Mouse (Mus musculus) forebrain, embryonic 13.5 days (tissue): ENCODE results near the gene Lipc. TPM values are rescaled to one million over a fixed set of nuclear protein-coding genes. Genes with fewer than 3 reads are reported as not detected.

Experiments
- ATAC-seq: fragments of 200-750 bp; cut with Nextera tagmentation; 2 replicates; pipeline ENCODE4 v1.8.0; 2017
- H3K27ac ChIP-seq: fragments of 300-500 bp; sonication (generic); 2 replicates; pipeline ENCODE4 v1.5.1; 2015; ENCODE audit warnings: inconsistent platforms, mild to moderate bottlenecking, moderate library complexity
- H3K27me3 ChIP-seq: fragments of 300-500 bp; sonication (generic); 2 replicates; pipeline ENCODE4 v1.6.1; 2015; ENCODE audit warnings: mild to moderate bottlenecking, inconsistent platforms
- H3K36me3 ChIP-seq: fragments of 300-500 bp; sonication (generic); 2 replicates; pipeline ENCODE4 v1.6.1; 2015; ENCODE audit warnings: mild to moderate bottlenecking, inconsistent platforms; ENCODE audit not compliant: poor library complexity, severe bottlenecking
- H3K4me1 ChIP-seq: fragments of 300-500 bp; sonication (generic); 2 replicates; pipeline ENCODE4 v1.6.1; 2015; ENCODE audit warnings: inconsistent platforms
- H3K4me2 ChIP-seq: fragments of 300-500 bp; sonication (generic); 2 replicates; pipeline ENCODE4 v1.6.1; 2015; ENCODE audit warnings: inconsistent platforms, mild to moderate bottlenecking, moderate library complexity
- H3K4me3 ChIP-seq: fragments of 300-500 bp; sonication (generic); 2 replicates; pipeline ENCODE4 v1.5.1; 2015; ENCODE audit warnings: mild to moderate bottlenecking, inconsistent platforms
- H3K9ac ChIP-seq: fragments of 300-500 bp; sonication (generic); 2 replicates; pipeline ENCODE4 v1.6.1; 2015; ENCODE audit warnings: mild to moderate bottlenecking, inconsistent platforms
- H3K9me3 ChIP-seq: fragments of 300-500 bp; sonication (generic); replicated peaks from 2 replicates; pipeline ENCODE4 v1.6.1; 2016; ENCODE audit warnings: inconsistent platforms
- WGBS: fragments of 180-500 bp; shearing (Covaris S2); methylation state at CpG from one replicate; pipeline ENCODE4 v1.1.7; 2015; 5-methylcytosine and 5-hydroxymethylcytosine counted together
- polyA plus RNA-seq: library from polyadenylated mRNA; unstranded; fragments of >200 nt; fragmentation: Nextera tagmentation; extraction: Ambion mirVana; gene quantifications from 2 replicates; pipeline ENCODE4 v1.2.1, GENCODE M21; 2015

The Lipc gene
- polyA plus RNA-seq, 1 experiment from 2014 or later, result not detected

DNA sequence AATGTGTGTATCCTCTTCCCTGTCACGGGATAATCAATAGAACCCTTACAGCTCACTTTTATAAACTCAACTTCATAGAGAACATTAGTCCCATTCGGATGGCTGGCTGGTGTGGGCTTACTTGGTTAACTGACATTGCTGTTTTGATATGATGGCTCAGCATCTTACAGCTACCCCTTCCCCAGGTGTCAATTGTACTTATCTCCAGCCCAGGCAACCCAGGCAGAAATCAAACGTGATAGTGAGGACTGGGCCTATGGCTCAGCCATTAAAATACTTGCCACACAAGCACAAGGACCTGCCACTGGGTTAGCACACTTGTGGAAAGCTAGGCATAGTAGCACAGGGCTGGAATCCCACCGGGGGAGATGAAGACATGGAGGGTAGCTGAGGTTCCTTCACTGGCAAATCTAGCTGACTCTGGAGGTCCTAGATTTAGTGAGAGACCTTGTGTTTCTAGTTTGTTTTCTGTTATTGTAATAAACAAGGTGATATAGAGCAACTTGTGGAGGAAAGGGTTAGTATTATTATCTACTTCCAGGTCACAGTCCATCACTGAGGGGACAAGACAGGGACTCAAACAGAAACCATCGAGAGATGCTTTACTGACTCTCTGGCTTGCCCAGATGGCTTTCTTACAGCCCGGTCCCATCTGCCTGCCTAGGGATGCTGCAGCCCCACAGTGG, 121.0 kb downstream of the Lipc start:
- ATAC-seq, result no peak
- WGBS, result 88% methylated on average over 6 of the region's 6 CpGs
- H3K4me3 ChIP-seq, result no peak overlapping the region
- no peak overlapping the region for H3K9ac ChIP-seq
- H3K36me3 ChIP-seq, result no peaks in the 10 kb centered on the region
- H3K27me3 ChIP-seq, result no peaks in the 10 kb centered on the region
- no peaks in the 10 kb centered on the region for H3K9me3 ChIP-seq
- no peak overlapping the region for H3K4me2 ChIP-seq
- no peak overlapping the region for H3K27ac ChIP-seq
- no peaks in the 10 kb centered on the region for H3K4me1 ChIP-seq

DNA sequence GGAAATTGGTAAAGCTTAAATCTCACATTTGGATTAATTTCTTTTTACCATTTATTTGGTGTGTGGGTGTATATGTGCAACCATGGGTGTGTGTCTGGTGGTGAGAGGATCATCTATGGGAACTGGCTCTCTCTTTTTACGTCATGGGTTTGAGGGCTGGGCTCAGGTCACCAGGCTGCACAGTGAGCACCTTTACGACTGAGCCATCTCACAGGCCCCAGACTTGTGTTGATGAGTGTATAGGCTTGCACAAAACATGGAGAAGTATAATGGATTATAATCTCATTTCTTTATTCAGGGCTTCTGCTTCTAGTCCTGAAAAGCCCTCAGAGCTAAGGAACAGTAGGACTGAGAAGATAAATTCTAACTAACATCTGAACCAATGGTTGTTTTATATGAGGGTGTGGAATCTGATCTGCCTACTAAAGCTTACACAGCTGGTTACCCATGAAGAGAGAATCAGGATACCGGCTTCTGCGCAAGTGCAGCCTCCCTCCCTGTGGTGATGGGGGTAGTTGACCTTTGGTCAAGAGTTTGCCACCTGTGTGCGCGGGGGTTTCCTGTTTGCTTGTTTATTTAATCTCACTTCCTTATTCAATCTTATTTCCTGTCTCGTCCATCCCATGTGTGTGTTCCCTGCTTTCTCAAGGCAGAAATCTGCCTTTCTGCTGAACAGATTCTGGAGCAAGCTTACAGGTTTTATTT, 122.1 kb downstream of the Lipc start:
- H3K36me3 ChIP-seq, result no peaks in the 10 kb centered on the region
- H3K27ac ChIP-seq, result no peak overlapping the region
- H3K4me2 ChIP-seq, result no peak overlapping the region
- WGBS, result 83% methylated on average over 7 of the region's 7 CpGs
- no peaks in the 10 kb centered on the region for H3K27me3 ChIP-seq
- no peak for ATAC-seq
- H3K4me1 ChIP-seq, result no peaks in the 10 kb centered on the region
- no peak overlapping the region for H3K9ac ChIP-seq
- H3K4me3 ChIP-seq, result no peak overlapping the region
- no peaks in the 10 kb centered on the region for H3K9me3 ChIP-seq

DNA sequence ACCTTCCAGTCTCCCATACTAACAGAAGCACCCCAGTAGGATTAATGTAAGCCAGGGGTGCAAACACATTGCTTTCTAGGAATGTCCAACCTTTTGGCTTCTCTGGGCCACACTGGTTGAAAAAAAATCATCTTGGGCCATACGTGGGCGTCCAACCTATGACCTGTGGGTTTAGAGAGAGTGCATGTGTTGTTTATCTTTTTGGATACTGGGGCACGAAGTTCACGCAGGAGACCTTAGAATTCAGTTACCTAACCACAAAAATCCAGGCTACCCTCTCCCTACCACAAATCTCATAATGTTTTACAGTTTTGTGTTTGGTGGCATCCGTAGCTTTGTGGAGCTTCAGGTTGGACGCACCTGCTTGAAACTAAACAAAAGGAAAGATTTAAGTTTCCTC, 124.1 kb downstream of the Lipc start:
- 93% methylated on average over 6 of the region's 6 CpGs for WGBS
- Histone ChIP-seq H3K9me3 (no peaks in the 10 kb centered on the region), H3K27ac (no peak overlapping the region)

DNA sequence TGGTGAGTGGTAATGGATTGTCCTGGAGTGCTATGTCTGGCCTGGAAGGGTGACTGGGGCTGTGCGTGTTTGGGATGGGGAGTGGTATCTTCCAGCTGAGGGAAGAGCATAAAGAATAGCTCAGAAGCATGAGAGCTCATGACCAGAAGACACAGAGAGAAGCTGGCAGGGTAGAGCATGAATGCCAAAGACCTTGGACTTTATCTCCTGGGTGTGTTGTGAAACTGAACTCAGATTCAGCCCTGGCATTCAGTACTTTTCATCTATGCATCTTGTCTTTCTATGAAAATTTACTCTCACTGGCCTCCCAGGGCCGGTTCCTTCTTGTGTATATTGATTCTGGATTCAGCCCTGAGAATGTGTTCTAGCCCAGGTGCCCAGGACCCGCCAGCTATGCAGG, 127.9 kb downstream of the Lipc start:
- no peak for ATAC-seq
- H3K36me3 ChIP-seq, result no peaks in the 10 kb centered on the region
- H3K4me1 ChIP-seq, result no peaks in the 10 kb centered on the region
- H3K9ac ChIP-seq, result no peak overlapping the region
- H3K27me3 ChIP-seq, result no peaks in the 10 kb centered on the region
- H3K9me3 ChIP-seq, result no peaks in the 10 kb centered on the region
- H3K4me3 ChIP-seq, result no peak overlapping the region
- no peak overlapping the region for H3K27ac ChIP-seq
- H3K4me2 ChIP-seq, result no peak overlapping the region
- WGBS, result 68% methylated on average over 3 of the region's 3 CpGs

More for the DNA sequence above, 124.1 kb downstream of the Lipc start:
- Histone ChIP-seq H3K36me3 (no peaks in the 10 kb centered on the region), H3K4me1 (no peaks in the 10 kb centered on the region), H3K27me3 (no peaks in the 10 kb centered on the region), H3K4me2 (no peak overlapping the region), H3K9ac (no peak overlapping the region), H3K4me3 (no peak overlapping the region)
- ATAC-seq, result no peak

DNA sequence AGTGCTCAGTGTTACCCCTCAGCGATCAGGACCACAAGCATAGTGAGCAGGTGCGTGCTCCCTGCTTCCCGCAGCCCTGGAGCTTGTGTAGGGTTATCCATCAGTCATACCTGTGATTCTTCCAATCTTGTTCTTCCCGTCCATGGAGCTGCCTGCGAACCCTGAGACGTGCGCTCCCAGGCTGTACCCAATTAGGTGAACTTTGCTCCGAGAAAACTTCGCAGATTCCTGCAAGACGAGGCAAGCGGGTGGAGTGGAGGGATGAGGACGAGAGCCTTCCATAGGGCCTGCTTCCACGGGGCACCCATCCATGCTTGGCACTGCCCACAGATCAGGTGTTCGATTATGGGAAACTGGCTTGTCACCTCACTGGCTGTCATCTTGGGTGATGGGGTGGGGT, 133.3 kb downstream of the Lipc start:
- H3K9ac ChIP-seq, result no peak overlapping the region
- H3K27ac ChIP-seq, result no peak overlapping the region
- peaks cover 3% of the 10 kb centered on the region; the same call in 1 of the 2 replicates for H3K4me1 ChIP-seq
- no peak overlapping the region for H3K4me3 ChIP-seq
- no peaks in the 10 kb centered on the region for H3K9me3 ChIP-seq
- H3K36me3 ChIP-seq, result no peaks in the 10 kb centered on the region
- no peaks in the 10 kb centered on the region for H3K27me3 ChIP-seq
- no peak overlapping the region for H3K4me2 ChIP-seq
- 86% methylated on average over 14 of the region's 14 CpGs for WGBS
- ATAC-seq, result no peak

DNA sequence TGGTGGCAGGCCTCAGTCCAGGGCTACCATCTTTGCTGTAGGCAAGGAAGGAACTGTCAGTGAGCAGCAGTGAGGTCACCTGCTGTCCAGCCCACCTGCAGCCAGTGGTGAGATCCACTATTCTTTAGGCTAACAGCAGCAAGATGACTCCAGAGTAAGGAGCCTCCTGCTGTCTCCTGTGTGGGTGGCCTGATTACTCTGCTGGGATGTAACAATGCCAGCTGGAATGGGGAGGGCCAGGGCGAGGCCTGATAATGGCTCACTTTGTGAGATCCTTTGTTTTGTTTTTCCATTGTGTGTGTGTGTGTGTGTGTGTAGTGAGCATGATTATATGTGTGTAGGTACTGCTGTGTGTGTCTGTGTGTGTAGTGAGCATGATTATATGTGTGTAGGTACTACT, 134.6 kb downstream of the Lipc start:
- WGBS, result 13% methylated on average over 1 of the region's 1 CpGs
- no peak for ATAC-seq
- Histone ChIP-seq H3K9ac (no peak overlapping the region), H3K4me2 (no peak overlapping the region), H3K4me1 (peaks cover 3% of the 10 kb centered on the region; the same call in 1 of the 2 replicates), H3K36me3 (no peaks in the 10 kb centered on the region), H3K9me3 (no peaks in the 10 kb centered on the region), H3K27ac (no peak overlapping the region), H3K4me3 (no peak overlapping the region), H3K27me3 (no peaks in the 10 kb centered on the region)

DNA sequence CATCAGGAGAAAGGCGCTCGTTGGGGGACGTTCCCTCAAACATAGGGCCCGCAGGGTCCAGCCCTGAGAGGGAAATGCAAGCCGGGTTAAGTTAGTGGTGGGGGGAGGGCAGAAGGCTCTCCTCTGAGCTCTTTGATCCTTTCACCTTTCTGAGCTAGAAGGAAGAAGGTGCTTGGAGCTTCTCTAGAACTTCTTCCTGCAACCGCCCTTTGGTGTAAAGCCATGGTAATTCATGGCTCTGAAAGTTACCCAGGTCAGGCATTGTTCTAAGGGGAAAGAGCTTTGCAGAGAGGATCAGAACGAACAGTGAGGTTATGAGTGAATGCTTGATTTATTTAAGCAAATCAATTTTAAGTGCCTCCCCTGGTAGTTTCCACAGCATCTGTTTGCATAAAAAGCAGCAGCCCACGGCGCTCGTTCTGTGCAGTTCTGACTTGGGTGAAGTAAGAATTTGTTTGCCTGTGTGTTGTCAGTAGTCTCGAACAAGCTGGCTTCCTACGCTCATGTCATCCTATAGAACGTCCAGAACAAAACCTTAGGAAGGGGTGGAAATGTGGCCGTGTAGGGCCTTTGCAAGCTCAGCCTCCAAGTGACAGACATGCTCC, 135.2 kb downstream of the Lipc start:
- 63% methylated on average over 14 of the region's 14 CpGs for WGBS
- Histone ChIP-seq H3K9me3 (no peaks in the 10 kb centered on the region), H3K9ac (no peak overlapping the region), H3K36me3 (no peaks in the 10 kb centered on the region), H3K4me3 (no peak overlapping the region), H3K27ac (no peak overlapping the region), H3K4me2 (no peak overlapping the region), H3K27me3 (no peaks in the 10 kb centered on the region), H3K4me1 (peaks cover 3% of the 10 kb centered on the region; the same call in 1 of the 2 replicates)
- ATAC-seq, result no peak

DNA sequence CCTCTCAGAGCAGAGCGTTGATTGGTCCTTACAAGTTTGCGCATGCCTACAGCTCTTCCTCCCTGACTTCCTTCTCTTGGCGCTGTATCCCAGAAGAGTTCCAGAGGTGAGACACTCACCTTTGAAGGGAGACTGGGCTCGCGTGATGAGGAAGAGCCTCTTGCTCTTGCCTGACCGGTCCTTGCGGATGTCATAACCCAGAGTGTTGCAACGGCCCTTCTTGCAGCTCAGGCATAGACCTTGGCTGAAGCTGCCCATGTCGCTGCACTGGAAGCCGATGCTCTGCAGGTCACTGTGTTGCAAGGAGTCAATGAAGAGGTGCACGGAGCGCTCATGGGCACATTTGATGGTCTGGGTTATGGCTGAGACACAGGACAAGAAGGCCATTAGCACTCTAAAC, 139.5 kb downstream of the Lipc start:
- H3K36me3 ChIP-seq, result no peaks in the 10 kb centered on the region
- no peaks in the 10 kb centered on the region for H3K27me3 ChIP-seq
- no peaks in the 10 kb centered on the region for H3K9me3 ChIP-seq
- WGBS, result 94% methylated on average over 12 of the region's 12 CpGs
- no peak overlapping the region for H3K27ac ChIP-seq
- no peak overlapping the region for H3K4me3 ChIP-seq
- H3K9ac ChIP-seq, result no peak overlapping the region
- no peak overlapping the region for H3K4me2 ChIP-seq
- H3K4me1 ChIP-seq, result peaks cover 3% of the 10 kb centered on the region
- no peak for ATAC-seq

DNA sequence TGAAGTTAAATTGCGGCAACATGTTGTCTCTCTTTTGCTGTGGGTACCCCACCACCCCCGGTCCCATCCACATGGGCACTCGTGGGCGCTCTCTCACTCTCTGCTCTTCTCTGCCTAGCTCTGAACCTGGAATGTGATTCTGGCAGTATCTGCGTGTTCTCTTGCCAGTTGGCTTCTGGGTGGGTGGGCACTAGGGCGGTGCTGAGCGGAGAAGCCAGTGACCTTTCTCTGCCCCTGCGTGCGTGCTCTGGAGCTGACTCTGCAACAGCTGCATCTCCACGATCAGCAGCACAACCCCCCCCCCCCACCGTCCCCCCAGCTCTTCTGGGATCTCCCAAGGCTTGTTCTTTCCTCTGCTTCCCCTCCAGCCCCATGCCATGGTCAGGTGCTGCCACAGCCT, 144.3 kb downstream of the Lipc start:
- no peaks in the 10 kb centered on the region for H3K27me3 ChIP-seq
- H3K9me3 ChIP-seq, result no peaks in the 10 kb centered on the region
- WGBS, result 80% methylated on average over 11 of the region's 11 CpGs
- H3K27ac ChIP-seq, result no peak overlapping the region
- no peak for ATAC-seq
- H3K9ac ChIP-seq, result no peak overlapping the region
- no peak overlapping the region for H3K4me2 ChIP-seq
- no peaks in the 10 kb centered on the region; the same call in 1 of the 2 replicates for H3K4me1 ChIP-seq
- H3K4me3 ChIP-seq, result no peak overlapping the region
- H3K36me3 ChIP-seq, result no peaks in the 10 kb centered on the region

DNA sequence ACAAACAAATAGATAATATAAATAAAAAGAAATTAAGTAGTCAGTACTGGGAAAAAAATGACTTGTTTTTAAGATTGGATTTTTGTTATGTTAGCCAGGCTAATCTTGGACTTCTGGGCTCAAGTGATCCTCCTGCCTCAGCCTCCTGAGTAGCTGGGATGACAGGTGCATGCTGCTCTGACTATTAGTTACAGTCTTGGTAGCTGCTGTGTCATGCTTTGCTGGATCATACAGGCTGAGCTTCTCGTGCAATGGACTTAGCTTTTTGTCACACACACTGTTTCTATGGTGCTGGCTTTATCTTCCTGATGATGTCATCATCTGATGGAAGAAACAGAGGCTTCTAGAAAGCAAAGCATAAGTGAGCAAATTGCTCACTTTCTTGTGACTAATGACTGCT, 146.0 kb downstream of the Lipc start:
- Histone ChIP-seq H3K9me3 (no peaks in the 10 kb centered on the region), H3K4me2 (no peak overlapping the region), H3K4me3 (no peak overlapping the region), H3K36me3 (no peaks in the 10 kb centered on the region), H3K9ac (no peak overlapping the region), H3K27ac (no peak overlapping the region), H3K4me1 (no peaks in the 10 kb centered on the region; the same call in 1 of the 2 replicates), H3K27me3 (no peaks in the 10 kb centered on the region)
- WGBS, result 38% methylated on average over 1 of the region's 1 CpGs
- no peak for ATAC-seq

GRCm38 (mm10) chr9:70802816-70803215, 149.2 kb downstream of the Lipc start:
- no peak overlapping the region for H3K9ac ChIP-seq
- H3K4me2 ChIP-seq, result no peak overlapping the region
- H3K4me3 ChIP-seq, result no peak overlapping the region
- no peaks in the 10 kb centered on the region for H3K36me3 ChIP-seq
- H3K27ac ChIP-seq, result no peak overlapping the region
- H3K4me1 ChIP-seq, result no peaks in the 10 kb centered on the region
- ATAC-seq, result no peak
- H3K27me3 ChIP-seq, result no peaks in the 10 kb centered on the region
- no peaks in the 10 kb centered on the region for H3K9me3 ChIP-seq
- WGBS, result 80% methylated on average over 3 of the region's 3 CpGs

DNA sequence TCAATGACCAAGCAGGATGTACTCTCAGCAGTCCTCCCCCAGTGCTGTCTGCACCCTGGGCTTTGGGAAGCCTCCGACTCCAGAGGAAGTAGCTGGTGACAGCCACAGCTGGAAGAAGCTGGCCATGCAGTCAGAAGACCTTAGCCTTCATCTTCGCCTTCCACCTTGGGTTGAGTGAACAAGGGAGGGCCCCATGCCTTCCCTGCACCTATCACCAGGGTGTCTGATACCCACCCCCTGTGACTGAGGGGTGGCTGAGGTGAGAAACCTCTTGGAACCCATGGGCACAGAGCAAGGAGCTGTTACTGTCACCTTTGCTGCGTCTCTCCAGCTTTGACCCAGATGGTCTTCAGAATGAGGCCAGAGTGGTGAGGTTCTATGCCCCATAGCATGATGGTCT, 150.3 kb downstream of the Lipc start:
- Histone ChIP-seq H3K4me3 (no peak overlapping the region), H3K27me3 (no peaks in the 10 kb centered on the region), H3K36me3 (no peaks in the 10 kb centered on the region), H3K9ac (no peak overlapping the region), H3K4me1 (no peaks in the 10 kb centered on the region), H3K9me3 (no peaks in the 10 kb centered on the region), H3K4me2 (no peak overlapping the region), H3K27ac (no peak overlapping the region)
- 96% methylated on average over 3 of the region's 3 CpGs for WGBS
- no peak for ATAC-seq
